Mouse (Mus musculus) MEL (cell line): ENCODE measurements around the gene Pdcd5. TPM values are rescaled to one million over a fixed set of nuclear protein-coding genes. Genes with fewer than 3 reads are reported as not detected.

Experiments
- DNase-seq: peaks from one replicate; pipeline ENCODE4 v3.0.0; 2011; ENCODE audit warnings: low read depth, low spot score
- H3K27ac ChIP-seq: 2 replicates; pipeline ENCODE4 v1.5.1; 2012; ENCODE audit warnings: low read depth, mild to moderate bottlenecking, control low read depth, low read length, moderate library complexity; ENCODE audit not compliant: control insufficient read depth
- H3K27me3 ChIP-seq, 2 experiments: fragments of 150-350 bp in 1 of 2; sonication (generic) in 1 of 2; 2 replicates each; pipeline ENCODE4 v1.6.1; 2012; ENCODE audit warnings: low read length in 2 of 2, mild to moderate bottlenecking in 2 of 2, improper control_type of control experiment in 1 of 2, moderate library complexity in 1 of 2; ENCODE audit not compliant: insufficient read depth in 2 of 2, control insufficient read depth in 1 of 2
- H3K36me3 ChIP-seq, 2 experiments: 2 replicates each; pipeline ENCODE4 v1.6.1; 2012 to 2014; ENCODE audit warnings: low read length in 2 of 2, improper control_type of control experiment in 1 of 2, inconsistent platforms in 1 of 2, mild to moderate bottlenecking in 1 of 2; ENCODE audit not compliant: insufficient read depth in 2 of 2, control insufficient read depth in 1 of 2
- H3K4me1 ChIP-seq, 2 experiments: fragments of 150-350 bp in 1 of 2; sonication (generic) in 1 of 2; 2 replicates each; pipeline ENCODE4 v1.6.1; 2012; ENCODE audit warnings: low read length in 2 of 2, improper control_type of control experiment in 1 of 2, mild to moderate bottlenecking in 1 of 2; ENCODE audit not compliant: insufficient read depth in 2 of 2, control insufficient read depth in 1 of 2
- H3K4me3 ChIP-seq, 2 experiments: fragments of 150-350 bp in 1 of 2; sonication (generic) in 1 of 2; 2 replicates each; pipeline ENCODE4 v1.5.1; 2012; ENCODE audit warnings: low read depth in 2 of 2, low read length in 2 of 2, mild to moderate bottlenecking in 2 of 2, moderate library complexity in 2 of 2, control low read depth in 1 of 2, improper control_type of control experiment in 1 of 2; ENCODE audit not compliant: control insufficient read depth in 1 of 2, insufficient read depth in 1 of 2
- H3K79me2 ChIP-seq: 2 replicates; pipeline ENCODE4 v1.6.1; 2012; ENCODE audit warnings: mild to moderate bottlenecking, low read length, moderate library complexity; ENCODE audit not compliant: control insufficient read depth, poor library complexity, insufficient read depth
- H3K9ac ChIP-seq: 2 replicates; pipeline ENCODE4 v1.6.1; 2012; ENCODE audit warnings: low read depth, mild to moderate bottlenecking, control low read depth, low read length, moderate library complexity; ENCODE audit not compliant: control insufficient read depth, poor library complexity, severe bottlenecking
- H3K9me3 ChIP-seq: fragments of 150-350 bp; sonication (generic); replicated peaks from 2 replicates; pipeline ENCODE4 v1.6.1; 2012; ENCODE audit warnings: mild to moderate bottlenecking, low read length, improper control_type of control experiment, moderate library complexity; ENCODE audit not compliant: insufficient read depth
- CHD2 ChIP-seq: IDR thresholded peaks from 2 replicates; pipeline ENCODE4 v1.6.1; 2011; ENCODE audit warnings: low read length, improper control_type of control experiment
- CTCF ChIP-seq, 3 experiments: IDR thresholded peaks in 2 of 3; conservative IDR thresholded peaks in 1 of 3; 2 replicates each; pipeline ENCODE4 v1.5.1; 2011 to 2012; ENCODE audit warnings: low read length in 3 of 3, low read depth in 2 of 3, mild to moderate bottlenecking in 2 of 3, improper control_type of control experiment in 1 of 3, inconsistent platforms in 1 of 3, mixed read lengths in 1 of 3, moderate library complexity in 1 of 3; ENCODE audit not compliant: control insufficient read depth in 1 of 3, insufficient read depth in 1 of 3, poor library complexity in 1 of 3, severe bottlenecking in 1 of 3
- E2F4 ChIP-seq: IDR thresholded peaks from 2 replicates; pipeline ENCODE4 v1.6.1; 2011; ENCODE audit warnings: low read depth, low read length, improper control_type of control experiment, borderline replicate concordance
- ELF1 ChIP-seq: IDR thresholded peaks from 2 replicates; pipeline ENCODE4 v1.6.1; 2014; ENCODE audit warnings: low read depth, mild to moderate bottlenecking, inconsistent platforms, low read length, improper control_type of control experiment, moderate library complexity
- EP300 ChIP-seq, 2 experiments: IDR thresholded peaks; 2 replicates each; pipeline ENCODE4 v1.6.1; 2011; ENCODE audit warnings: improper control_type of control experiment in 2 of 2, low read length in 2 of 2, low read depth in 1 of 2, mild to moderate bottlenecking in 1 of 2
- GABPA ChIP-seq: IDR thresholded peaks from 2 replicates; pipeline ENCODE4 v1.6.1; 2012; ENCODE audit warnings: low read depth, mild to moderate bottlenecking, inconsistent platforms, low read length, improper control_type of control experiment, moderate library complexity
- HCFC1 ChIP-seq: IDR thresholded peaks from 2 replicates; pipeline ENCODE4 v1.6.1; 2012; ENCODE audit warnings: low read depth, mild to moderate bottlenecking, inconsistent platforms, low read length, improper control_type of control experiment, moderate library complexity
- KAT2A ChIP-seq: conservative IDR thresholded peaks from 2 replicates; pipeline ENCODE4 v1.6.1; 2012; ENCODE audit warnings: low read depth, low read length, improper control_type of control experiment, inconsistent platforms
- MAX ChIP-seq: IDR thresholded peaks from 2 replicates; pipeline ENCODE4 v1.6.1; 2011; ENCODE audit warnings: low read length, improper control_type of control experiment
- MAZ ChIP-seq: IDR thresholded peaks from 2 replicates; pipeline ENCODE4 v1.6.1; 2012; ENCODE audit warnings: low read depth, mild to moderate bottlenecking, inconsistent platforms, low read length, improper control_type of control experiment
- MEF2A ChIP-seq: IDR thresholded peaks from 2 replicates; pipeline ENCODE4 v1.6.1; 2014; ENCODE audit warnings: low read depth, mild to moderate bottlenecking, inconsistent platforms, low read length, improper control_type of control experiment; ENCODE audit not compliant: poor library complexity, insufficient replicate concordance, severe bottlenecking; ENCODE audit errors: extremely low read depth
- MYB ChIP-seq: IDR thresholded peaks from 2 replicates; pipeline ENCODE4 v1.6.1; 2011; ENCODE audit warnings: mild to moderate bottlenecking, low read depth, low read length, improper control_type of control experiment
- NELFE ChIP-seq: IDR thresholded peaks from 2 replicates; pipeline ENCODE4 v1.6.1; 2011; ENCODE audit warnings: low read depth, low read length, improper control_type of control experiment
- NRF1 ChIP-seq: IDR thresholded peaks from 2 replicates; pipeline ENCODE4 v1.6.1; 2014; ENCODE audit warnings: low read depth, mild to moderate bottlenecking, inconsistent platforms, low read length, improper control_type of control experiment, moderate library complexity; ENCODE audit not compliant: poor library complexity, insufficient read depth, severe bottlenecking
- POLR2A ChIP-seq, 2 experiments: IDR thresholded peaks; 2 replicates each; pipeline ENCODE4 v1.6.1; 2011 to 2012; ENCODE audit warnings: low read length in 2 of 2, mild to moderate bottlenecking in 2 of 2, control low read depth in 1 of 2, improper control_type of control experiment in 1 of 2, low read depth in 1 of 2, moderate library complexity in 1 of 2; ENCODE audit not compliant: control insufficient read depth in 1 of 2, insufficient read depth in 1 of 2, poor library complexity in 1 of 2
- POLR2AphosphoS2 ChIP-seq: IDR thresholded peaks from 2 replicates; pipeline ENCODE4 v1.6.1; 2011; ENCODE audit warnings: low read length, improper control_type of control experiment
- RAD21 ChIP-seq: IDR thresholded peaks from 2 replicates; pipeline ENCODE4 v1.6.1; 2011; ENCODE audit warnings: mild to moderate bottlenecking, low read depth, low read length, improper control_type of control experiment
- RCOR1 ChIP-seq: IDR thresholded peaks from 2 replicates; pipeline ENCODE4 v1.6.1; 2012; ENCODE audit warnings: low read depth, mild to moderate bottlenecking, inconsistent platforms, low read length, improper control_type of control experiment
- SIN3A ChIP-seq: IDR thresholded peaks from 2 replicates; pipeline ENCODE4 v1.6.1; 2012; ENCODE audit warnings: low read length, improper control_type of control experiment, inconsistent platforms
- SMC3 ChIP-seq: IDR thresholded peaks from 2 replicates; pipeline ENCODE4 v1.6.1; 2011; ENCODE audit warnings: low read depth, low read length, improper control_type of control experiment
- TAL1 ChIP-seq: IDR thresholded peaks from 2 replicates; pipeline ENCODE4 v1.6.1; 2012; ENCODE audit warnings: mild to moderate bottlenecking, inconsistent platforms, low read length, moderate library complexity, mixed read lengths
- UBTF ChIP-seq: IDR thresholded peaks from 2 replicates; pipeline ENCODE4 v1.6.1; 2012; ENCODE audit warnings: low read depth, mild to moderate bottlenecking, inconsistent platforms, low read length, improper control_type of control experiment, moderate library complexity, borderline replicate concordance; ENCODE audit not compliant: insufficient read depth
- USF1 ChIP-seq: IDR thresholded peaks from 2 replicates; pipeline ENCODE4 v1.6.1; 2014; ENCODE audit warnings: low read depth, mild to moderate bottlenecking, inconsistent platforms, low read length, improper control_type of control experiment, moderate library complexity
- USF2 ChIP-seq, 2 experiments: IDR thresholded peaks; 2 replicates each; pipeline ENCODE4 v1.6.1; 2011 to 2012; ENCODE audit warnings: improper control_type of control experiment in 2 of 2, low read length in 2 of 2, borderline replicate concordance in 1 of 2, inconsistent platforms in 1 of 2, low read depth in 1 of 2, mild to moderate bottlenecking in 1 of 2; ENCODE audit not compliant: insufficient read depth in 1 of 2
- ZC3H11A ChIP-seq: IDR thresholded peaks from 2 replicates; pipeline ENCODE4 v1.6.1; 2012; ENCODE audit warnings: low read depth, mild to moderate bottlenecking, inconsistent platforms, low read length, improper control_type of control experiment
- ZKSCAN1 ChIP-seq: IDR thresholded peaks from 2 replicates; pipeline ENCODE4 v1.6.1; 2012; ENCODE audit warnings: low read depth, mild to moderate bottlenecking, inconsistent platforms, low read length, improper control_type of control experiment, moderate library complexity
- ZMIZ1 ChIP-seq: IDR thresholded peaks from 2 replicates; pipeline ENCODE4 v1.6.1; 2012; ENCODE audit warnings: low read depth, mild to moderate bottlenecking, inconsistent platforms, low read length, improper control_type of control experiment, moderate library complexity
- ZNF384 ChIP-seq: IDR thresholded peaks from 2 replicates; pipeline ENCODE4 v1.6.1; 2012; ENCODE audit warnings: low read depth, mild to moderate bottlenecking, inconsistent platforms, low read length, improper control_type of control experiment
- polyA plus RNA-seq, 2 experiments: library from polyadenylated mRNA; stranded (reverse) in 1 of 2; unstranded in 1 of 2; fragments of >175 nt in 1 of 2; fragments of >200 nt in 1 of 2; gene quantifications; 2 replicates each; pipeline versions ENCODE4 v1.2.1 to v1.2.4; 2012; ENCODE audit warnings: low replicate concordance in 2 of 2, low read depth in 1 of 2; ENCODE audit not compliant: insufficient read length in 2 of 2, insufficient read depth in 1 of 2, missing spikeins in 1 of 2
- total RNA-seq: library from RNA; depleted of rRNA; stranded (reverse); fragments of 300-350 nt; gene quantifications from 2 replicates; pipeline ENCODE4 v1.2.3, GENCODE M21; 2012

The Pdcd5 gene
- total and polyA plus RNA-seq, 3 experiments: 118 to 1,267 (median 221) TPM

DNA sequence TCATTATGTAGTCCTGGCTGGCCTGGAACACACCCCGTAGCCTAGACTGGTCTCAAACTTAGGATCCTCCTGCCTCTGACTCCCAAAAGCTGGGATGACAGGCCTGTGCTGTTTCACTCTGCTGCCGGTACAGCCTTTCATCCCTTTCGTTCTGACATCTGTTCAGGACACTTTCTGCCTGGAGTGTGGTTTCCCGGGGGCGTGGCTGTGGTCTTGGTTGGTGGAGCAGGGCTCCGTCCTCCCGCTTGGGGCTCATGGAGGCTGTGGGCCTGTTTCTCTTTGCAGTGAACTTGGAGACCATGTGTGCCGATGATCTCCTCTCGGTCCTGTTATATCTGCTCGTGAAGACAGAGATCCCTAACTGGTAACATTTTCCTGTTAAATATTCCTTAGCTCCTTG is 40.5 kb downstream of the Pdcd5 start:
- DNase-seq: no peak
- TF ChIP-seq KAT2A: no peak
- no peak for TF ChIP-seq MYB
- TF ChIP-seq EP300 (IDR thresholded peaks at IDR 0.05; ENCODE audit: low read depth in 1 of 2, low read length in 2 of 2): no peak
- no peak for TF ChIP-seq ZMIZ1
- no peak for TF ChIP-seq CTCF (IDR thresholded peaks at IDR 0.05 in 2 of 3, conservative IDR thresholded peaks at IDR 0.05 in 1 of 3; ENCODE audit: control insufficient read depth in 1 of 3, insufficient read depth in 1 of 3, low read depth in 2 of 3, low read length in 3 of 3, poor library complexity in 1 of 3, severe bottlenecking in 1 of 3)
- no peak for TF ChIP-seq ZKSCAN1
- no peak for TF ChIP-seq MEF2A
- no peak for TF ChIP-seq NELFE
- TF ChIP-seq HCFC1: no peak
- no peak for TF ChIP-seq POLR2A (IDR thresholded peaks at IDR 0.05; ENCODE audit: control insufficient read depth in 1 of 2, insufficient read depth in 1 of 2, low read depth in 1 of 2, low read length in 2 of 2, poor library complexity in 1 of 2)
- TF ChIP-seq USF1: no peak
- TF ChIP-seq MAZ: no peak
- no peak for TF ChIP-seq ZC3H11A
- no peak for TF ChIP-seq NRF1
- TF ChIP-seq RCOR1: no peak
- TF ChIP-seq E2F4: no peak
- no peak for TF ChIP-seq MAX
- TF ChIP-seq, all 39 proteins: peak for 0
- Histone ChIP-seq H3K79me2 (no peaks in the 10 kb centered on the region), H3K27ac (no peak overlapping the region), H3K4me1 (peaks cover 0 to 2% of the 10 kb centered on the region in 2 experiments; a peak in 2 of 4 replicates), H3K9me3 (no peaks in the 10 kb centered on the region), H3K36me3 (peaks cover 2 to 29% of the 10 kb centered on the region in 2 experiments), H3K9ac (no peak overlapping the region), H3K4me3 (no peak overlapping the region), H3K27me3 (no peaks in the 10 kb centered on the region)

DNA sequence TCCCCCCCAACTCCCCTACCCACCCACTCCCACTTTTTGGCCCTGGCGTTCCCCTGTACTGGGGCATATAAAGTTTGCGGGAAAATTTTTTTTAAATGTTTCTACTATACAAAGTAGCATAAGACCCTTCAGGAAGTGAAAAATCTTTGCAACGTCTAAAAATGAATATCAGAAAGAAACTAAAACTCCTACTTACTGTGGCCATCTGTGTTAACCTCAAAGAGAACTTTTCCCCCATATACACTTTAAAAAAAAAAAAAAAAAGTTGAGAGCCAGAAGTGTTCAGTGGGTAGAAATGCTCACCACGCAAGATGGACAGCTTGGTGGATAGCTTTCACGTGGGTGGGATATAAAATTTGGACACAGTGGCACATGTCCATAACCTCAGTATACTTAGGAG is 44.6 kb downstream of the Pdcd5 start:
- DNase-seq: no peak
- no peak overlapping the region for H3K9ac ChIP-seq
- no peaks in the 10 kb centered on the region for H3K79me2 ChIP-seq
- no peak overlapping the region for H3K4me3 ChIP-seq
- H3K27ac ChIP-seq: no peak overlapping the region
- H3K9me3 ChIP-seq: no peaks in the 10 kb centered on the region
- peaks cover 0 to 18% of the 10 kb centered on the region in 2 experiments; a peak in 3 of 4 replicates for H3K4me1 ChIP-seq
- no peak for TF ChIP-seq UBTF
- TF ChIP-seq POLR2A (IDR thresholded peaks at IDR 0.05; ENCODE audit: control insufficient read depth in 1 of 2, insufficient read depth in 1 of 2, low read depth in 1 of 2, low read length in 2 of 2, poor library complexity in 1 of 2): no peak
- TF ChIP-seq TAL1: no peak
- TF ChIP-seq POLR2AphosphoS2: no peak
- TF ChIP-seq MAZ: no peak
- TF ChIP-seq GABPA: no peak
- TF ChIP-seq USF2 (IDR thresholded peaks at IDR 0.05; ENCODE audit: borderline replicate concordance in 1 of 2, insufficient read depth in 1 of 2, low read depth in 1 of 2, low read length in 2 of 2): no peak
- TF ChIP-seq CHD2: no peak
- no peak for TF ChIP-seq NELFE
- TF ChIP-seq ZNF384: no peak
- no peak for TF ChIP-seq SIN3A
- no peak for TF ChIP-seq ELF1
- no peak for TF ChIP-seq MAX
- TF ChIP-seq MEF2A: no peak
- no peak for TF ChIP-seq RCOR1
- no peak for TF ChIP-seq SMC3
- no peak for TF ChIP-seq RAD21
- no peak for TF ChIP-seq ZKSCAN1
- no peak for TF ChIP-seq USF1
- H3K27me3 ChIP-seq: no peaks in the 10 kb centered on the region
- peaks cover 17 to 18% of the 10 kb centered on the region in 2 experiments; a peak in 3 of 4 replicates for H3K36me3 ChIP-seq
